Comparison of ENCODE assay signal across 7 mouse cellular contexts in the genomic region with DNA sequence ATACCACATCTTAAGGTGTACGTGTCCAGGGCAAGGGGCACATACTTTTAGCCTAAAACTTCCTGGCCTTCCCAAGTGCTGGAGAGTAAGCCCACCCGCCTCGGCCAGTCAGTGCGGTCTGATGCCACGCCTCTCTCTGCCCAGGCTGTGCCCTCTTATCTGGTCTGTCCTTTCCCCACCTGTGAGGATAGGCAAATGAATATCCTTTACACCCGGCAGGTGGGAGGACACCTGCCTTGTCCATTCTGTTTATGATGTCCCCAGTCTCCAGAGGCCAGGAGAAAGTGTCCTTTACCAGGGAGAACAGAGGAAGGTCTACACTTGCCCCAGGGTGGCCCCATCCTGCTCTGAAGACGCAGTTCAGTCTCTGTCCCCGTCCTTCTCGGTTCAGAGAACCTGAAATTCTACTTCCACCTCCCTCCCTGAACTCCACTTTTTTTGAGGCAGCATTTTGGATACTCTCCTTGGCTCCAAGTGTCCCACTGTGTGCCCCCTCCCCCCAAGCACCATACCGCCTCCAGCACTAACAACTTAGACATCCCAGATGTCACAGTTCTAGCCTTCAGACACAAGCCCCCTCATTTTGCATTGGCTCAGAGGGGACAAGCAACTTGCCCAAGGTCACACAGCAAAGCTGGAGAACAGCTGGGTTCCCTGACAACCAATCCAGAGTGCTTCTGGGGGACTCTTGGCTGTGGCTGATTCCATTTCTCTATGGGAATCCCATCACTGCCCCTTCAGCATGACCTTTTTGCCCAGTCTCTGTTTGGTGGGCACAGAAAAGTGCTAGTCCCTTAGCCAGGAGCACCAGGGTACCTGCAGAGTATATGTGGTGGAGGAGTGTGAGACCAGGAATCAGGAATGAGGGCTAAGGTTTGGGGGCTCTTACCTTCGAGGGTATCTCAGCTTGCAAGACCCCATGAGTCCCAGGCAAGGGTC. TPM values are rescaled to one million over a fixed set of nuclear protein-coding genes. Genes with fewer than 3 reads are reported as not detected.
DNase-seq lines count a peak whose midpoint lies in the region; ATAC-seq and TF ChIP-seq lines count a peak whose summit lies in the region.

No protein-coding gene starts in this region.

- peaks cover 18 to 28% of the 10 kb centered on the region in 2 experiments for H3K4me1 ChIP-seq in heart, embryonic 14.5 days (ENCODE audit: control insufficient read depth in 2 of 2, insufficient read depth in 2 of 2, low read length in 2 of 2)
- H3K4me1 ChIP-seq in midbrain, embryonic 13.5 days (replicated peaks), result no peaks in the 10 kb centered on the region
- no peaks in the 10 kb centered on the region for H3K4me1 ChIP-seq in midbrain, embryonic 11.5 days (ENCODE audit: control insufficient read depth, insufficient read depth, low read length)
- H3K4me1 ChIP-seq in hindbrain, postnatal 0 days (ENCODE audit: insufficient read depth, low read length), result no peaks in the 10 kb centered on the region
- H3K4me1 ChIP-seq in stomach, embryonic 16.5 days (ENCODE audit: control insufficient read depth, insufficient read depth, low read length), result 0 out of 2 replicates have a peak, but pooled peaks cover 4% of the 10 kb centered on the region

- intact Hi-C loops in heart, postnatal 10 days (cut with DNase I), result no loop called here
- intact Hi-C loops in left cerebral cortex, postnatal 14 days (cut with DNase I), result no loop called here

- H3K4me2 ChIP-seq in heart, embryonic 14.5 days (ENCODE audit: low read length), result peak overlapping the region; percentile 65
- H3K4me2 ChIP-seq in midbrain, embryonic 13.5 days (replicated peaks), result peak overlapping the region; percentile 26
- no peak overlapping the region for H3K4me2 ChIP-seq in midbrain, embryonic 11.5 days
- peak overlapping the region; percentile 49 for H3K4me2 ChIP-seq in hindbrain, postnatal 0 days (ENCODE audit: low read depth, low read length)
- H3K4me2 ChIP-seq in stomach, embryonic 16.5 days (ENCODE audit: low read depth, low read length), result peak overlapping the region; percentile 45

- no peak for TF ChIP-seq CTCF in hindbrain, postnatal 0 days (IDR thresholded peaks at IDR 0.05; ENCODE audit: low read depth)

- H3K9me3 ChIP-seq in heart, embryonic 14.5 days (ENCODE audit: control insufficient read depth, low read length), result no peaks in the 10 kb centered on the region
- no peaks in the 10 kb centered on the region for H3K9me3 ChIP-seq in midbrain, embryonic 13.5 days
- no peaks in the 10 kb centered on the region for H3K9me3 ChIP-seq in midbrain, embryonic 11.5 days (ENCODE audit: control insufficient read depth, low read length)
- H3K9me3 ChIP-seq in hindbrain, postnatal 0 days (ENCODE audit: low read length), result no peaks in the 10 kb centered on the region
- no peaks in the 10 kb centered on the region for H3K9me3 ChIP-seq in stomach, embryonic 16.5 days (replicated peaks; ENCODE audit: control insufficient read depth, low read length)

- H3K27ac ChIP-seq in heart, embryonic 14.5 days (replicated peaks in 1 of 2; ENCODE audit: control insufficient read depth in 1 of 2, insufficient read depth in 1 of 2, low read depth in 2 of 2, low read length in 2 of 2), result peak overlapping the region; percentile 55 to 59; a peak in 3 of 4 replicates
- no peak overlapping the region for H3K27ac ChIP-seq in midbrain, embryonic 13.5 days
- no peak overlapping the region for H3K27ac ChIP-seq in midbrain, embryonic 11.5 days (ENCODE audit: low read depth, low read length)
- H3K27ac ChIP-seq in hindbrain, postnatal 0 days, result 0 out of 2 replicates have a peak overlapping the region, but pooled peaks have one; percentile 7
- no peak overlapping the region for H3K27ac ChIP-seq in stomach, embryonic 16.5 days (ENCODE audit: low read length)

- no peak for DNase-seq in heart, postnatal 10 days
- no peak for DNase-seq in midbrain, embryonic 11.5 days (ENCODE audit: low spot score, missing footprints)
- DNase-seq in hindbrain, postnatal 0 days (ENCODE audit: low spot score), result no peak
- DNase-seq in left cerebral cortex, postnatal 14 days (ENCODE audit: low spot score in 2 of 2), result no peak

- H3K27me3 ChIP-seq in heart, embryonic 14.5 days (ENCODE audit: control insufficient read depth, insufficient read depth, low read length), result no peaks in the 10 kb centered on the region
- peaks cover 4% of the 10 kb centered on the region; the same call in 1 of the 2 replicates for H3K27me3 ChIP-seq in midbrain, embryonic 13.5 days
- H3K27me3 ChIP-seq in midbrain, embryonic 11.5 days (ENCODE audit: control insufficient read depth, insufficient read depth, low read length), result no peaks in the 10 kb centered on the region
- no peaks in the 10 kb centered on the region for H3K27me3 ChIP-seq in hindbrain, postnatal 0 days (ENCODE audit: insufficient read depth, low read length)
- no peaks in the 10 kb centered on the region for H3K27me3 ChIP-seq in stomach, embryonic 16.5 days (ENCODE audit: control insufficient read depth, insufficient read depth, low read length)

- H3K4me3 ChIP-seq in heart, embryonic 14.5 days (ENCODE audit: control insufficient read depth in 1 of 2, insufficient read depth in 1 of 2, low read depth in 1 of 2, low read length in 2 of 2), result peak overlapping the region; percentile 46 to 55
- H3K4me3 ChIP-seq in midbrain, embryonic 13.5 days (replicated peaks), result peak overlapping the region; percentile 2; the same call in 1 of the 2 replicates
- H3K4me3 ChIP-seq in midbrain, embryonic 11.5 days (ENCODE audit: low read depth, low read length), result no peak overlapping the region
- peak overlapping the region; percentile 37 for H3K4me3 ChIP-seq in hindbrain, postnatal 0 days (ENCODE audit: low read length)
- peak overlapping the region; percentile 40 for H3K4me3 ChIP-seq in stomach, embryonic 16.5 days (replicated peaks; ENCODE audit: low read length)

- peaks cover 13% of the 10 kb centered on the region for H3K36me3 ChIP-seq in heart, embryonic 14.5 days (ENCODE audit: control insufficient read depth, insufficient read depth, low read length)
- H3K36me3 ChIP-seq in midbrain, embryonic 13.5 days, result no peaks in the 10 kb centered on the region
- no peaks in the 10 kb centered on the region for H3K36me3 ChIP-seq in midbrain, embryonic 11.5 days (ENCODE audit: control insufficient read depth, insufficient read depth, low read length)
- no peaks in the 10 kb centered on the region; the same call in 1 of the 2 replicates for H3K36me3 ChIP-seq in hindbrain, postnatal 0 days (ENCODE audit: insufficient read depth, low read length)
- H3K36me3 ChIP-seq in stomach, embryonic 16.5 days (ENCODE audit: control insufficient read depth, insufficient read depth, low read length), result no peaks in the 10 kb centered on the region

- 68% methylated on average over 11 of the region's 11 CpGs for WGBS in heart, embryonic 14.5 days
- WGBS in midbrain, embryonic 13.5 days, result 63% methylated on average over 11 of the region's 11 CpGs
- 68% methylated on average over 11 of the region's 11 CpGs for WGBS in midbrain, embryonic 11.5 days
- WGBS in hindbrain, postnatal 0 days, result 69% methylated on average over 11 of the region's 11 CpGs
- 53% methylated on average over 11 of the region's 11 CpGs for WGBS in stomach, embryonic 16.5 days

- no peak for ATAC-seq in heart, embryonic 14.5 days (ENCODE audit: insufficient number of reproducible peaks, insufficient read depth, low FRiP score, low read depth)
- no peak for ATAC-seq in midbrain, embryonic 13.5 days
- ATAC-seq in midbrain, embryonic 11.5 days (ENCODE audit: low FRiP score), result no peak
- ATAC-seq in hindbrain, postnatal 0 days, result peak; percentile 3; the same call in 1 of the 2 replicates
- ATAC-seq in stomach, embryonic 16.5 days (ENCODE audit: insufficient read depth, low FRiP score), result no peak

- H3K9ac ChIP-seq in heart, embryonic 14.5 days (ENCODE audit: low read length), result peak overlapping the region; percentile 76
- H3K9ac ChIP-seq in midbrain, embryonic 13.5 days (replicated peaks), result 0 out of 2 replicates have a peak overlapping the region, but pooled peaks have one; percentile 6
- H3K9ac ChIP-seq in midbrain, embryonic 11.5 days (ENCODE audit: low read length), result no peak overlapping the region
- H3K9ac ChIP-seq in hindbrain, postnatal 0 days (replicated peaks; ENCODE audit: low read length), result peak overlapping the region; percentile 52
- H3K9ac ChIP-seq in stomach, embryonic 16.5 days (ENCODE audit: low read length), result peak overlapping the region; percentile 62

RNA-seq across cellular contexts. Expression of a gene that starts 0.6 kb away (rescaled TPM):
- 8.1 and 8.2 TPM in 2 replicates for polyA plus RNA-seq in heart, embryonic 14.5 days (2014; fragmentation: Nextera tagmentation; extraction: Ambion mirVana)
- total RNA-seq in heart, postnatal 10 days (2021), result 10 to 100 TPM; 15.4 to 19.1 TPM
- 1.4 and 1.7 TPM in 2 replicates for polyA plus RNA-seq in midbrain, embryonic 13.5 days (2015; fragmentation: Nextera tagmentation; extraction: Ambion mirVana)
- polyA plus RNA-seq in midbrain, embryonic 11.5 days (2014; fragmentation: Nextera tagmentation; extraction: Ambion mirVana), result 0.07 and 0.16 TPM in 2 replicates
- total RNA-seq in hindbrain, postnatal 0 days (2014; rRNA removed), result 9.4 and 11.7 TPM in 2 replicates
- polyA plus RNA-seq in hindbrain, postnatal 0 days (2015; fragmentation: Nextera tagmentation; extraction: Ambion mirVana), result 14.6 and 15.3 TPM in 2 replicates
- 3.4 and 3.5 TPM in 2 replicates for polyA plus RNA-seq in stomach, embryonic 16.5 days (2015; fragmentation: Nextera tagmentation; extraction: Ambion mirVana)
- total RNA-seq in left cerebral cortex, postnatal 14 days (2021), result 10 to 100 TPM; 51.7 to 53.4 TPM

RNA-seq across cellular contexts. Expression of a gene that starts 10.5 kb away (rescaled TPM):
- 148 and 151 TPM in 2 replicates for polyA plus RNA-seq in heart, embryonic 14.5 days (2014; fragmentation: Nextera tagmentation; extraction: Ambion mirVana)
- 10 to 100 TPM; 57.2 to 57.3 TPM for total RNA-seq in heart, postnatal 10 days (2021)
- 30.3 and 32.0 TPM in 2 replicates for polyA plus RNA-seq in midbrain, embryonic 13.5 days (2015; fragmentation: Nextera tagmentation; extraction: Ambion mirVana)
- polyA plus RNA-seq in midbrain, embryonic 11.5 days (2014; fragmentation: Nextera tagmentation; extraction: Ambion mirVana), result 55.9 and 58.9 TPM in 2 replicates
- 321 and 384 TPM in 2 replicates for total RNA-seq in hindbrain, postnatal 0 days (2014; rRNA removed)
- polyA plus RNA-seq in hindbrain, postnatal 0 days (2015; fragmentation: Nextera tagmentation; extraction: Ambion mirVana), result 359 and 389 TPM in 2 replicates
- 169 and 176 TPM in 2 replicates for polyA plus RNA-seq in stomach, embryonic 16.5 days (2015; fragmentation: Nextera tagmentation; extraction: Ambion mirVana)
- 100 to 1,000 TPM; 156 to 170 TPM for total RNA-seq in left cerebral cortex, postnatal 14 days (2021)

RNA-seq across cellular contexts. Expression of a gene that starts 15.9 kb away (rescaled TPM):
- 0.20 and 0.34 TPM in 2 replicates for polyA plus RNA-seq in heart, embryonic 14.5 days (2014; fragmentation: Nextera tagmentation; extraction: Ambion mirVana)
- under 1 TPM in 1 of 2 experiments, not detected in 1; 0.10 TPM for total RNA-seq in heart, postnatal 10 days (2021)
- polyA plus RNA-seq in midbrain, embryonic 13.5 days (2015; fragmentation: Nextera tagmentation; extraction: Ambion mirVana), result 0.52 and 0.67 TPM in 2 replicates
- 0.38 and 0.54 TPM in 2 replicates for polyA plus RNA-seq in midbrain, embryonic 11.5 days (2014; fragmentation: Nextera tagmentation; extraction: Ambion mirVana)
- total RNA-seq in hindbrain, postnatal 0 days (2014; rRNA removed), result 30.4 and 34.8 TPM in 2 replicates
- 18.5 and 21.2 TPM in 2 replicates for polyA plus RNA-seq in hindbrain, postnatal 0 days (2015; fragmentation: Nextera tagmentation; extraction: Ambion mirVana)
- polyA plus RNA-seq in stomach, embryonic 16.5 days (2015; fragmentation: Nextera tagmentation; extraction: Ambion mirVana), result 1.8 and 4.5 TPM in 2 replicates
- 1 to 10 TPM; 3.6 to 7.2 TPM for total RNA-seq in left cerebral cortex, postnatal 14 days (2021)

RNA-seq across cellular contexts. Expression of a gene that starts 36.4 kb away (rescaled TPM):
- polyA plus RNA-seq in heart, embryonic 14.5 days (2014; fragmentation: Nextera tagmentation; extraction: Ambion mirVana), result 71.7 and 75.0 TPM in 2 replicates
- 100 to 1,000 TPM; 210 to 215 TPM for total RNA-seq in heart, postnatal 10 days (2021)
- polyA plus RNA-seq in midbrain, embryonic 13.5 days (2015; fragmentation: Nextera tagmentation; extraction: Ambion mirVana), result 15.5 and 18.2 TPM in 2 replicates
- polyA plus RNA-seq in midbrain, embryonic 11.5 days (2014; fragmentation: Nextera tagmentation; extraction: Ambion mirVana), result 26.6 and 27.1 TPM in 2 replicates
- 7.7 and 10.0 TPM in 2 replicates for total RNA-seq in hindbrain, postnatal 0 days (2014; rRNA removed)
- polyA plus RNA-seq in hindbrain, postnatal 0 days (2015; fragmentation: Nextera tagmentation; extraction: Ambion mirVana), result 10.7 and 12.8 TPM in 2 replicates
- polyA plus RNA-seq in stomach, embryonic 16.5 days (2015; fragmentation: Nextera tagmentation; extraction: Ambion mirVana), result 122 and 128 TPM in 2 replicates
- 10 to 100 TPM; 10.8 to 13.1 TPM for total RNA-seq in left cerebral cortex, postnatal 14 days (2021)

RNA-seq across cellular contexts. Expression of a gene that starts 51.9 kb away (rescaled TPM):
- polyA plus RNA-seq in heart, embryonic 14.5 days (2014; fragmentation: Nextera tagmentation; extraction: Ambion mirVana), result 31.3 and 32.5 TPM in 2 replicates
- total RNA-seq in heart, postnatal 10 days (2021), result 10 to 100 TPM; 27.9 to 28.0 TPM
- polyA plus RNA-seq in midbrain, embryonic 13.5 days (2015; fragmentation: Nextera tagmentation; extraction: Ambion mirVana), result 46.6 and 49.3 TPM in 2 replicates
- polyA plus RNA-seq in midbrain, embryonic 11.5 days (2014; fragmentation: Nextera tagmentation; extraction: Ambion mirVana), result 51.9 and 54.3 TPM in 2 replicates
- total RNA-seq in hindbrain, postnatal 0 days (2014; rRNA removed), result 36.1 and 40.2 TPM in 2 replicates
- 31.4 and 36.6 TPM in 2 replicates for polyA plus RNA-seq in hindbrain, postnatal 0 days (2015; fragmentation: Nextera tagmentation; extraction: Ambion mirVana)
- polyA plus RNA-seq in stomach, embryonic 16.5 days (2015; fragmentation: Nextera tagmentation; extraction: Ambion mirVana), result 30.7 and 31.4 TPM in 2 replicates
- 10 to 100 TPM; 21.7 to 22.4 TPM for total RNA-seq in left cerebral cortex, postnatal 14 days (2021)

Comparison
In these comparisons a context has a peak if more than half of its experiments do, and no peak if none do; other contexts are left out.
1. H3K27ac ChIP-seq: peak in heart, embryonic 14.5 days (2 of 2) and hindbrain, postnatal 0 days (single experiment); none in midbrain, embryonic 13.5 days (single experiment), midbrain, embryonic 11.5 days (single experiment) and stomach, embryonic 16.5 days (single experiment).